Mouse (Mus musculus) induced T-regulatory cell, adult 2 months (primary cell): ENCODE results near the gene Rcbtb2.

Experiments
- DNase-seq: peaks from one replicate; pipeline ENCODE4 v3.0.0-alpha.2; 2012; ENCODE audit warnings: low read depth

Gene Rcbtb2

GRCm38 (mm10) chr14:73116938-73117337 lies 5.9 kb upstream of the Rcbtb2 start:
- DNase-seq, result peak; percentile 94

- peak; percentile 56 for DNase-seq
Measured at GRCm38 (mm10) chr14:73117411-73118392, 5.1 kb upstream of the Rcbtb2 start.

- peak; percentile 80 for DNase-seq
Measured at GRCm38 (mm10) chr14:73118482-73119347, 4.1 kb upstream of the Rcbtb2 start.

DNA sequence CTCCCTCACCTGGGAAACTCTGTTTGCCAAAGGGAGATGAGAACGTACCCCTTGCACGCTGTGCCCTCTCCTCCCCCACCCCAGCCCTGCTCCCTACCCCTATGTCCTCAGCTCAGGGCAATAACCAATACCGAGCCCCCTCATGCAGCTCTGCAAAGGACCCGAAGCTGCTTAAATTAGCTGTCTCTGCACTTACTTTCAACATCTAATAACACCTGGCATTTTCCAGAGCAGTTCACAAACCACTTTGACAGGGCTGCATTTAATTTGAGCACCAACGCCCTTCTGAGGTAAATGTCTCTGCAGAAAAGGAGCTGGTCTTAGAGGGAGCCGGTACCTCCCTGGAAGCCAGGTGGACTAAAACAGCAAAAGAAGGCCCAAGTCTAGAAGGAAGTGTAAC lies 3.4 kb upstream of the Rcbtb2 start:
- no peak for DNase-seq

DNA sequence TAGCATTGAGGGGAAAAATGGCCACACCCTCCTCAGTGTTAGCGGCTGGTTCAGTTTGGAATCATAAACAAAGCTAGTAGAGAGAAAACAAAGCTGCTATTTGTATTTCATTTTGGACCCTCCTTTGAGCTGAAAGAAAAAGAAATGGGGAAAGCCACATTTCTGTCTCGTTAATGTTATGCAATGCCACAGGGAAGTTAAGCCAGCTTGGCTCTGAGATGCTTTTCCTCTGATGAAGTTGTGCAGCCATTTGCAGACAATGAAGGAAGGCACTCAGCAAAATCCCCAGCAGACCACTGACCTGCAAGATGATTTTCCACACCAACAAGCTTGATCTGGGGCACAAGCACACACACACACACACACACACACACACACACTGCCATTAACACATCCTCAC lies 2.9 kb upstream of the Rcbtb2 start:
- peak; percentile 31 for DNase-seq

- DNase-seq, result peak; percentile 33
Measured at GRCm38 (mm10) chr14:73122211-73122922, 470 bp upstream of the Rcbtb2 start.

DNA sequence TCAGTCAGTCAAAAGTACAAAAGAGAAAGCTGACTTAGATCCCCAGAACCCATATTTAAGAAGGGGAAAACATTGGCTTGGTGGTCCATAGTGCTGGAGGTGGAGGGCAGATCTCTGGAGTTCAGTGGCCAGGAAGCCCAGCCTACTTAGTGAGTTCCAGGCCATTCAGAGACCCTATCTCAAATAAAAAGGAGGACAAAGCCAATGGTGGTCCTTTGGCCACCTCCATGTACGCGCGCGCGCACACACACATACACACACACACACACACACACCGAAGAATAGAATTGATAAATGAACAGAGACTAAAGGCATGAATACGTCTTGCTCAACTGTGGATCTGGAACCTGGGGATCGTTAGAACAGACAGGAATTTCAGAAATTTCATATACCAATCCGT lies 544 bp downstream of the Rcbtb2 start:
- DNase-seq, result peak; percentile 37

DNA sequence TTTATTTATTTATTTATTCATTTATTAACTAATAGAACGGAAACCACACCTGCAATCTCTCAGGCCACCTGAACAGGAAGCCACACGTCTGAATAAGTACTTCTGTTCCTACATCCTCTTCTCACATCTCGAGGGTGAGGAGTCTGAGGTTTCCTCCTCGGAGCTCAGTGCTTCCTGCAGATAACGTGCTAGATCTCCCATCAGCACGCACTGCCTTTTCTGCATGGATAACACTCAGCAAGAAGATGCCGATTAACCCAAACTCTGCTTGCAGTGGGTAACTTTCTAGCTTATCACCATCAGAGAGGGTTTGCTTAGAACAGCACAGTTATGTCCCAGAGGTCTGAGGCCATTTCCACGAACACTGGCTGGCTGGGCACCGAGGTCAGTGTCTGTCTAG lies 949 bp downstream of the Rcbtb2 start:
- peak; percentile 82 for DNase-seq

DNA sequence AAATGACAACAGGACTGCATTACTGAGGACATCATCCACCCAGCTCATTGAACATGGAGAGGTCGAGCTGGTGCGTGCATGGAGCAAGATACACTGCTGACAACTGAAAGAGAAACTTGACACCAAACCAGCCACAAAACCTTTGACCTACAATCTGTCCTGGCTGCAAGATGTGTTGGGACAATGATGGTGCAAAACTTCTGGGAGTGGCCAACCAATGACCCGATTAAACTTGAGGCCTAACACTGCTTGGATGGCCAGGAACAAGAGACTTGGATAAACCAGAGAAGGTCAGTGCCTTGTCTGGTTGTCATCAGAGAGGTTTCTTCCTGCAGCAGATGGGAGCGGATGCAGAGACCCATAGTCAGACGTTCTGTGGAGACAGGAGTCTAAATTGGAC lies 7.7 kb downstream of the Rcbtb2 start:
- peak; percentile 23 for DNase-seq

GRCm38 (mm10) chr14:73131856-73132410 lies 9.1 kb downstream of the Rcbtb2 start:
- no peak for DNase-seq

- no peak for DNase-seq
Measured at GRCm38 (mm10) chr14:73132731-73133130, 9.9 kb downstream of the Rcbtb2 start.

GRCm38 (mm10) chr14:73137234-73137633 lies 14.4 kb downstream of the Rcbtb2 start:
- no peak for DNase-seq

DNA sequence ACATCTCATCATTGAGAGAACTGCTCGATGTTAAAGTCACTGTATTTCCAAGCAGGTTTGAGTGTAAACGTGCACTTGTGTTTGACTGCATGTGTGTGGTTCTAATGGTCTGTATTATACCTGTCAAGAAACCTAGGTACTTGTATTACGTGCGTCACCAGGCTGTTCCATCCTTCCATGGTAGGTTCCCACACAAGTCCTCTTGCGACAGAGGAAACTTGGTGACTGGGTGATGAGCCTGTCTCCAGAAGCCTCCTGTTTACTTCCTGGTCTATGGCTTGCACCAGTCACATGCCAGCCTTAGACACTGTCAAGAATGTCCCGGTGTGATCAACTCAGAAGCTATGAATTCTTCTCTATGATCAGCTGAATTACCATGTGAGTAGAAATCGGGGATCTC lies 15.6 kb downstream of the Rcbtb2 start:
- no peak for DNase-seq

- DNase-seq, result peak; percentile 49
Measured at GRCm38 (mm10) chr14:73139866-73140265, 17.0 kb downstream of the Rcbtb2 start.

GRCm38 (mm10) chr14:73141800-73142199 lies 19.0 kb downstream of the Rcbtb2 start:
- DNase-seq, result peak; percentile 29

DNA sequence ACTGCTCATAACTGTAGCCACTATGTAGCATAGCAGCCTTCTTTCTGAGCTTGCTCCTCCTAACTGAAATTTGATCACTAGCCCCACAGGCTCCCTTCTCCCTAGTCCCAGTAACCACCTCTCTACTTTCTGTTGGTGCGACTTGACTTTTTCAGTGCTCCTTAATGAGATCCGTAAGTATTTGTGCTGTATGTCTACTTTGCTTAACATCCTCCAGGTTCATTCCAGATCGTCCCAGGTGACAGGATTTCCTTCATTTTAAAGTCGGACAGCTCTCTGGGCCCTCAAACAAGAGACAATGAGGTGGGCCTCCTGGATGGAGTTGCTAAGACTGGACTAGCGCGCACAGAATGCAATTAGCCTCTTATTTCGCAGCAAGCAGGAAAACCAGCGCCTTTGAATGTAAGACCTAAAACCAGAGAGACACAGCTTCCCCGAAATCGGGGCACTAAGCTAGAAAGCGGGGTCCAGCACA lies 19.6 kb downstream of the Rcbtb2 start:
- peak; percentile 62 for DNase-seq

DNA sequence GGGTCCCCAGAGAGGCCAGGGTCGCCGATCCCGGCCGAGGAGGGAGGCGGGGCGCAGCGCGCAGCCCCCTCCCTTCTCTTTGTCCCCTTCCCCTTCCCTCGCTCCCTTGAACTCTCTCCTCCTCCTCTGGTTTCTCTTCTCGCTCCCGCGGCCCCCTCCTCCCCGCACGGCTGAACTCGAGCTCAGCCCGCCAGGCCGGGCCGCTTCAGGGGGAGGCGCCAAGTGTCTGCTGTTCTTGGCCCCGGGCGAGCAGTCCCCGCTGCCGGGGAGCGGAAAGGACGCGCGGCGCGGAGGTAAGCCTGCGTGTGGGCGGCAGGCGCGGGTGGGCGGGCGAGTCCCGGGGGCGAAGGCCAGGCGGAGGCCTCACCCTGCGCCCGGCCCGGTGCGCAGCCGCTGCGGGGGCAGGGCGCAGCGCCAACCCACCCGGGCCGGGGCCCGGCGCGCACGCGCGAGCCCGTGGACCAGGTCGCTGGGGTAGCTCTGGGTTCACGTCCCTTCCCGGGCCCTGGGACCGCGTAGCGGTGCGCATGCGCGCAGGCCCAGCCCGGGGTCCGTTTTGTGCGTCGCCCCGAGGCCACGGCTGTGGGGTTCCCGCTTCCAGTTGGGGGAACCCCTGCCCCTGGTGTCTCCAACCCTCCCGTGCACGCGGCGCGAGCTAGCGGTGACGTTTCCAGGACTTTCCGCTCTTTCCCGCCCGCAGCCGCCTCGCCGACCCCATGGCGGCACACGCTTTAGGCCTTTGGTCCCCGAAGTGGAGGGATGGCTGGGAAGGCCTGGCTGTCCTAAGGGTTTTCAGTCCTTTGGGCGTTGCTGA lies 20.3 kb downstream of the Rcbtb2 start:
- peak; percentile 89 for DNase-seq

GRCm38 (mm10) chr14:73143710-73144420 lies 21.0 kb downstream of the Rcbtb2 start:
- peak; percentile 38 for DNase-seq

- peak; percentile 20 for DNase-seq
Measured at GRCm38 (mm10) chr14:73145531-73145930, 22.7 kb downstream of the Rcbtb2 start.

GRCm38 (mm10) chr14:73146721-73147120 lies 23.9 kb downstream of the Rcbtb2 start:
- peak; percentile 64 for DNase-seq
